Mouse (Mus musculus): ENCODE results near the gene Crk.
"Not testable (repeated sequence)": the region's sequence is repeated elsewhere in the genome, so short reads cannot be mapped to it uniquely, and the experiment has no call there.

The Crk gene

GRCm38 (mm10) chr11:75684956-75685355, 5.9 kb downstream of the Crk start:
- no peak for DNase-seq (ENCODE audit: low spot score)

- DNase-seq (ENCODE audit: low spot score): no peak
Observed at GRCm38 (mm10) chr11:75687343-75687993, 8.4 kb downstream of the Crk start.

- no peak for DNase-seq (ENCODE audit: low spot score)
Observed at GRCm38 (mm10) chr11:75688132-75688531, 9.1 kb downstream of the Crk start.

GRCm38 (mm10) chr11:75689977-75690376, 10.9 kb downstream of the Crk start:
- DNase-seq (ENCODE audit: low spot score): no peak

GRCm38 (mm10) chr11:75691047-75691446, 12.0 kb downstream of the Crk start:
- no peak for DNase-seq (ENCODE audit: low spot score)

GRCm38 (mm10) chr11:75693570-75693969, 14.5 kb downstream of the Crk start:
- DNase-seq (ENCODE audit: low spot score): no peak

- DNase-seq (ENCODE audit: low spot score): not testable (repeated sequence)
Observed at GRCm38 (mm10) chr11:75697464-75697863, 18.4 kb downstream of the Crk start.

- no peak for DNase-seq (ENCODE audit: low spot score)
Observed at GRCm38 (mm10) chr11:75700557-75700956, 21.5 kb downstream of the Crk start.

GRCm38 (mm10) chr11:75702761-75703160, 23.7 kb downstream of the Crk start:
- DNase-seq (ENCODE audit: low spot score): no peak

GRCm38 (mm10) chr11:75703748-75704147, 24.7 kb downstream of the Crk start:
- DNase-seq (ENCODE audit: low spot score): no peak

GRCm38 (mm10) chr11:75713949-75714348, 34.9 kb downstream of the Crk start:
- DNase-seq (ENCODE audit: low spot score): no peak

- DNase-seq (ENCODE audit: low spot score): no peak
Observed at GRCm38 (mm10) chr11:75715556-75715955, 36.5 kb downstream of the Crk start.

GRCm38 (mm10) chr11:75716661-75717325, 37.7 kb downstream of the Crk start:
- DNase-seq (ENCODE audit: low spot score): no peak

- DNase-seq (ENCODE audit: low spot score): no peak
Observed at GRCm38 (mm10) chr11:75722339-75722738, 43.3 kb downstream of the Crk start.

- DNase-seq (ENCODE audit: low spot score): no peak
Observed at GRCm38 (mm10) chr11:75727168-75727567, 48.1 kb downstream of the Crk start.

- not testable (repeated sequence) for DNase-seq (ENCODE audit: low spot score)
Observed at GRCm38 (mm10) chr11:75727659-75728058, 48.6 kb downstream of the Crk start.

GRCm38 (mm10) chr11:75732434-75733226, 53.6 kb downstream of the Crk start, which contains the start of gene Ywhae:
Gene Ywhae (plus strand): TSS chr11:75732869.
- DNase-seq (ENCODE audit: low spot score): peak; percentile 87

- DNase-seq (ENCODE audit: low spot score): peak; percentile 70
Observed at GRCm38 (mm10) chr11:75733227-75733940, 54.3 kb downstream of the Crk start.

- no peak for DNase-seq (ENCODE audit: low spot score)
Observed at GRCm38 (mm10) chr11:75735462-75736252, 56.6 kb downstream of the Crk start.

- DNase-seq (ENCODE audit: low spot score): no peak
Observed at GRCm38 (mm10) chr11:75736978-75737377, 57.9 kb downstream of the Crk start.

GRCm38 (mm10) chr11:75737806-75738476, 58.9 kb downstream of the Crk start:
- no peak for DNase-seq (ENCODE audit: low spot score)
